Mouse (Mus musculus) neutrophil, adult 5-6 weeks (primary cell): ENCODE data around the gene Mrtfb. TPM values are rescaled to one million over a fixed set of nuclear protein-coding genes. Genes with fewer than 3 reads are reported as not detected.

Experiments
- ATAC-seq: fragments of 151-379, 151-347 bp; 2 replicates; pipeline ENCODE4 v1.8.0; 2017; ENCODE audit warnings: mild to moderate bottlenecking, moderate TSS enrichment; ENCODE audit not compliant: insufficient number of reproducible peaks, poor library complexity, low FRiP score, severe bottlenecking; ENCODE audit errors: extremely low read depth
- total RNA-seq: library from RNA; stranded (forward); fragments of 200-1000 nt; gene quantifications from 2 replicates; pipeline ENCODE4 v1.2.3, GENCODE M21; 2017

Gene Mrtfb
- total RNA-seq, 1 experiment from 2014 or later: 8.7 TPM

- ATAC-seq: no peak
Measured at GRCm38 (mm10) chr16:13448051-13448705, 191.9 kb downstream of the Mrtfb start.

DNA sequence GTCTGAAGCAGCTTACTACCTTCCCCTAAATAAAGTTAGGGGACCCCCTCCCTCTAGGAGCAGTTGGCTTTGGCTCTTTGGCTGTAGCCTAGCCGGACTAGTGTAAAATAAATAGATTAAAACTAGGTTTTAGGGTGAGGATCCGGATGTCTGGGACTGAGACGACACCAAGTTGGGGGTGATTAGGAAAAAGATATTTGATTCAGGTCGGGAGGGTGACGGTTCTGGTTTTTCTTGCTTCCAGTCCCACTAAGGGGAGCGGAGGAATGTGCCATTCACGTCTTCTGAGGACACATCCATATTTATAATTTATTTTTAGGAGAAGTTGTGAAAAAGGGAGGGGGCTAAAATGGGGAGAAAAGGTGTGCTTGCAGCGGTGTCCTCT is 192.4 kb downstream of the Mrtfb start:
- no peak for ATAC-seq

- no peak for ATAC-seq
Measured at GRCm38 (mm10) chr16:13449491-13449890, 193.2 kb downstream of the Mrtfb start.

DNA sequence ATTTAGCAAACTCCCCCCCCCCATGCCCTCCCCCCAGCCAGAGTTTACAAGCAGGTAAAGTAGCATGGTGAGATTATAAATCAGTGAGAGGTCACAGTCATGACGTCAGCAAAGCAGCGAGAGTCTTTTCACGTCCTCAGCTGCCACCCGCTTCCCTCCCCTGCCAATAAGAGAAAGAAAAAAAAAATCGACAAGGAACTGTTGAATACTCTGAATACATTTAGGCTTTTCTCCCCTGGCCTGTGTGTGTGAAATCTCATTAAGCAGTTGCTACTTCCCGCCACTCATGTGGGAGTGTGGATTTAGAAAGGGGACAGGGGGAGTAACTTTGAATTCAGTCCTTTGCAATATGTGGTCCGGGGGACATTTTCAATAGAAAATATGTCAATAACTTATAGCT is 194.6 kb downstream of the Mrtfb start:
- ATAC-seq: no peak

- ATAC-seq: no peak
Measured at GRCm38 (mm10) chr16:13451991-13452390, 195.7 kb downstream of the Mrtfb start.

DNA sequence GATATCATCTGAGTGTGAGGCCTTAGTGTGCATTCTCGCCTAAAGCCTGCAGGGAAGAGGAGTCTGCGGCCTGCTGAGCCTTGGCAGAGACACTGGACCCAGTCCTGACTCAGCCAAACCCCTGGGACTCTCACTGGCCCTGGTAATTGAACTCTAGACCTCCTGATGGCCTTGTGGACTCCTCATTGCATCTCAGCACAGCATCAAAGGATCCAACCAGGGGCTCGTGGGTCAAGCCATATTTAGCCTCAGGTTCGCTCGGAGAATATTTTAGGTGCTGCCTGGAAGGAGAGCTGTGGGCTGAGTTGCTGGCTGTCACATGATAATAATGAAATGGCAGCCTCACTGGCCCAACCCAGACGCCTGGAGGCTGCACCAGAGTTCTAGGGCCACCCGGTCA is 196.4 kb downstream of the Mrtfb start:
- ATAC-seq: no peak

DNA sequence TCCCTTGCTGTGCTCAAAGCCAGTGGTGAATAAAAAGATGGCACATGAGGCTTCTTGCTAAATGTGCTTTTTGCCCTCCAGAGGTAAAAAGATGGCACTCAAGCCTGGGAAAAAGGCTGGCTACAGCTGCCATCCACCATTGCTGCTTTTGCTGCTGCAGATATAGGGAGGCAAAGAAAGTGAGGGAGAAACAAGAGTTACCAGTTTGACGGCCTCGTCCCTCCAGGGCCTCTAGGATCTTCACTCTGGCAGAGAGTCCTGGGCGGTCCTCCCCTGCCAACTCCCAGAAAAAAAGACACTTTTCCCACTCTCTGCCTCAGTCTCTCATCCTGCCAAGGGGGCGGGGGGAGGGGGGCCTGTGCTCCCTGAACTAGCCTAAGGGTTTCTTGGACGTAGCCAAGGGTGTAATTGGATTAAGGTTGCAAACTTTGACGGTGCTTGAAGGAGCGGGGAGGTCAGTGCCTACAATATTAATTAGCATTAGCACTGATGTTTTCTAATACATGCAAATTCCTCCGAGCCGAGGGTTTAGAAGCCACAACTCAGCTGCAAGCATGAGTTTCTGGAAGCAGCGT is 197.8 kb downstream of the Mrtfb start:
- ATAC-seq: no peak

DNA sequence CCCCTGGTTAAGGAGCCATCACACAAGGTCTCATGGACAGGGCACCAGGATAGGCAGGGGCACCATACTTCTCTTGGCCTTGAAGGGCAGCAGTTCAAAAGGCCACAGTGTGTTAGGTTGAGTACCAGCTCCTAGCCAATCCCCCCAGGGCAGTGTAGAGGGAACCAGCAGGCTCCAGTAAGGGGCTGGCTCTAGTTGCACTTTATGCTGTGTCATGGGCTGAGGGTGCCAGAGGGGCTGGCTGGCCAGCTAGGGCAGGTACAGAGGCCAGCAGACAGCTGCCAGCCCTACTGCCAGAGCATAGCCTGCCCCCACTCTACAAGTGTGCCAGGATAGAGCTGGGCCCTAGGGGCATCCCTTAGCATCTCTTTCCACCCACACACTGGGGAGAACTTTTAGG is 199.3 kb downstream of the Mrtfb start:
- ATAC-seq: no peak

DNA sequence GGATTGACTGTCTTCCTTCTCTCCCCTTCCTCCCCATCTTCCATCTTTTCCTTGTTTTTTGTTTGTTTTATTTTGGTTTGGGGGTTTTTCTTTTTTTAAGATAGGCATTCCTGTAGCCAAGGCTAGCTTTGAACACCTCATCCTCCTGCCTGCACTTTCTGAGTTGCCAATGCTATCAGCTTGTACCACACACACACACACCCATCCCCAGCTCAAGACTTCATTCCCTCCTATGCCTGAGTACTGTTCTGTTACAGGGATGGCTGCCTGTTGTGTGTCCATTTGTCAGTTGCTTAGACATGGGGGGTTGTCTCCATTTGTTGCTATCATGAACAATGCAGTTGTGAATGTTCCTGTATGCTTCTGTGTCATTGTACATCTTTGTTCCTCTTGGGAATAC is 202.3 kb downstream of the Mrtfb start:
- no peak for ATAC-seq

DNA sequence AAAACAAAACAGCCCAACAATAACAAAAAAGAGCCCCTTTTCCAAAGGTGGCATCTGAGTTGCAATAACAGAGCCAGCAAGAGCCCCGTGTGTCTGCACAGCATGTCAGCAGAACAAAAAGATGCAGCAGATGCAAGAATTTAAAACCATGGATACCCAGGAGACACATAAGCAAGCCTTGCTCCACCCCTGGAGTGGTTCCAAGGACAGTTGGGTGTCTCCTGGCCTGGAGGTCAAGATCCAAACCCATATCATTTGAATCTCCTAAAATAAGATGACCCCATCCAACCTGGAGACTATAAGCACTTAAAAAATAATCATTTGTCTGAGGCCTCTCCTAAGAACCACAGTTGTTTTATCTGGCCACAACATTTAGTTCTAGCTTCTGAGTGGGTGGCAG is 203.8 kb downstream of the Mrtfb start:
- no peak for ATAC-seq

GRCm38 (mm10) chr16:13460777-13461408 is 204.6 kb downstream of the Mrtfb start:
- no peak for ATAC-seq

DNA sequence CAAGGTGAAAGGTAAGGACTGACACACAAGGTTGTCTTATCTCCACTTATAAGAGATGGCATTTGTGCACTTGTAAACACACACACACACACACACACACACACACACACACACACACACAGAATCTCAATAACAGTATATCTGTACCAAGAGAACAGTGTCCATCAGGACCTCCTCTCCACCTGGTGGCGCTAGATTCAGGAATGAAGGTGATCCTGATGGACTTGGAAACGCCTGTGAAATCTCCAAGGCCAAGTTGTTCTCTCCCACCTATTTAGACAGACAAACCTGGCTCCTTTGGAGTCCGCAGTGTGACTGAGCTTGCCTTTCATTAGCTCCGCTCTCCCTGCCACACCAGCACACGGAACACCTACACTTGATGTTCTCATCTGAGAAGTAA is 208.4 kb downstream of the Mrtfb start:
- ATAC-seq: no peak

Other genes starting within 250 kb of the Mrtfb start
- 18.4 and 21.9 TPM in 2 replicates for gene Ercc4, start 146.8 kb upstream of the Mrtfb start, total RNA-seq